Mouse (Mus musculus): ENCODE measurements around the gene Parp9.
A peak's percentile ranks its signal among the peaks of the same experiment; 100 is the strongest.
"Not testable (repeated sequence)": the region's sequence is repeated elsewhere in the genome, so short reads cannot be mapped to it uniquely, and the experiment has no call there.

The Parp9 gene

DNA sequence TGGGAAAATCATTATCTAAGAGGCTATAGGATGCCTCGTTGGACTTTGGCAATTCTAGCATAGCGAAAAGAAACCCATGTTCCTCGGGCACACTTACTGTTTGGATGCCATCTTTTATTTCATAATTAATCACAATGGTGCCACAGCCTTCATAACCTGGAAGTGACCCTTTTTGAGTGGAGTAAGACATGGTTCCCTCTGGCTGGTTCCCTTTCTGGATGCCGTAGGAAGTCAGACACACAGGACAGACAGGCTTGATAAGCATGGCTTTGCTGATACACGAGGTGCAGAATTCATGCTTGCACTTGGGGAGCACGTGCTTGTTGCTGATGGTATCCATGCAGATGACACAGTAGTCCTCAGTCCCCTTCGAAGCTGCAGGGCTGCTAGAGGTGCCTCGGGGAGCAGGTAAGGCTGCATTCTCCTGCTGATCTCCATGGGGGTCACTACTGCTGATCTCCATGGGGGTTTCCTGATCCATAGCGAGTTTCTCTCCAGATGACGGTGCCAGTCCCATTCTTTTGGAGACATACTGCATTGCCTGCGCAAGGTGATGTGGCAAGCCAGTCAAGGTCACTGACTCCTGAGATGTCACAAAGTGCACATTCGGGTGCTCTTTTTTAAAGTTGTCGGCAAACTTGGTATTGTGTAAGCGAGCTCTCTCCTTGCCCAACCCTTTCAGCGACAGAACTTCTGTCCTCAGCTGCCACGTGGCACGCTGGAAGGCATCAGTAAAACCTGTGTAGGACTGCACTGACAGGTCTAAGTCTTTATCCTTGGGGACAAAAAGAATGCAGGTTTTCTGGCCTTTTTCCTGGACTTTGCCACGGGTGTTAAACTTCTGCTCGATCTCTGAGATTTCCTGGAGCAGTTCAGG is 5.9 kb upstream of the Parp9 start:
- DNase-seq: no peak

DNA sequence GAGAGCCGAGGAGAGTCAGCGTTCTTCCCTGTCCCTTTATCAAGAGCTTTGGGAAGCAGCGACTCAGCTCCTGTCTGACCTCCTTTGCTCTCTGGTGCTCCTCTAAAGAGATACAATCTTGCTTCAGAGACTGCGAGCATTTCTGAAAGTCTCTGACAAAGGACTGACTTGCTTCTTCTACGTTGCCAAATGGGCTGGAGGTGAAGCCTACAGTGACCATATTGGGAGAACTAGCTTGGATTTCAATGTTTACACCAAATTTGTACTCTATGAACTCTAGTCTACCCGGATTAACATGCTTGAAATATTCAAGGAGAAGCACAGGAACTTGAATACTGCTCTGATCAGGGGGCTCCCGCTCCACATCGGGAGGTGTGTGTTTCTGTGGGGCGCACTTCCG is 5.1 kb upstream of the Parp9 start:
- DNase-seq: no peak

DNA sequence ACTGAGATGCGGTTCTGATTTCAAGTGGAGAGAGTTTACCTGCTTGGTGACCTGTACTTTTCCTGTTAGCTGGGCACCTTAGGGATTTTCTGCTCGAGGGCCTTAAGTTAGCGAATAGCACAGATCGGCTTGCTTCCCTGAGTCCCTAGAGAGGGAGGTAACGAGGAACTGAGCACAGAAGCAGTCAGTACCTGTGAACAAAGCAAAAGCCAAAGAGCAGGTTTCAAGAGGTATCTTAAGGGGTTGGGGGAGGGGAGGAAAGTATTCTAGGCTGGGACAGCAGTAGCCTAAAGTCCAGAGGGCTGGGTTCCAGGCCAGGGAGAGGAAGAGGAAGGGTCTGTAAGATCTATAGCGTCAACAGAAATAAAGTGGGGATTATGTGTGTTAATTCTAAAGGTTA is 991 bp downstream of the Parp9 start:
- peak; percentile 36 for DNase-seq

DNA sequence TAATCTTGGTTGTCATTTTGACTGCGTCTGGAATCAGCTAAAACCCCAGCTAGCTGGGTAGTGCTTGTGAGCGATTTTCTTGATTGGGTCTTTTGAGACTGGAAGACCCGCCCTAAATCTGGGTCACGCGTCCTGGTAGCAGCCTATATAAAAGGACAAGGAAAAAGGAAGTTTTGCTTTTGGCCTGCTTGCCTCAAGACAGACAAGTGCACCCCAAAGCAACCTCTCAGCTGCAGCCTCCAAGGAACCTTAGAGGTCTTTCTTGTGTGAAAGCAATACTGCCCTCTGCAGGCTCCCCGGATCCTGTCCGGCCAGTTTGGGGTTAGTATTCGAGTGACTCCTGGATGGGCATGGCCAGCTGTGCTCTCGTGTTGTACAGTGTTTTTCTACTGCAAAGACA is 1.4 kb downstream of the Parp9 start:
- DNase-seq: peak; percentile 79

DNA sequence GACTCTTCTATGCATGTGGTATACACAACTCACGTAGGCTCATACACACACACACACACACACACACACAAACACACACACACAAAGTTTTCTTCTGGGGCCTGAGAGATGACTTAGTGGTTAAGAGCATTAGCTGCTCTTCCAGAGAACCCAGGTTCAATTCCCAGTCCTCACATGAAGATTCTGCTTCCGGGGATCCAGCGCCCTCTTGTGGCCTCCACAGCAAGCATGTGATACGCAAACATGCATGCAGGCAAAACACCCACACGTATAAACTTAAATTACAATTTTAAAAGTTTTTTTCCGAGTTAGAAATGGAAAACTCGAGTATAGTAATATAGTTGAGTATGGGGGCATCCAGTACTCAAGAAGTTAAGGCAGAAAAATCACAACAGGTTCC is 3.1 kb downstream of the Parp9 start:
- DNase-seq: peak; percentile 30

DNA sequence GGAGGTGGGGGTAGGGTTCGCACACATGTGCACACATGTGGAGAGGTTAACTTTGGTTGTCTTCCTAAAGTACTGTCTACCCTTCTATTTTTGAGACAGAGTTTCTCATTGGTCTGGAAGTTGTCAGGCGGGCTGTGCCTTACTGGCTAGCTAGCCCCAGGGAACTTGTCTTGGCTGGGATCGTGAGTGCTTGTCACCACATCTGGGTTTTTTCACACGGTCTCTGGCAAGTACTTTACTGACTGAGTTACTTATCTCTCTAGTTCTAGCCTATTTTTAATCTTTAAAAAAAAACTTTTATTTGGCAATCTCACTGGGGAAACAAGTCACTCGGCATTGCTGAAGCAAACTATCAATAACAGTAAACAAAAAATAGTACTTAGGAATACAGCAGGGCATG is 11.0 kb downstream of the Parp9 start:
- no peak for DNase-seq

DNA sequence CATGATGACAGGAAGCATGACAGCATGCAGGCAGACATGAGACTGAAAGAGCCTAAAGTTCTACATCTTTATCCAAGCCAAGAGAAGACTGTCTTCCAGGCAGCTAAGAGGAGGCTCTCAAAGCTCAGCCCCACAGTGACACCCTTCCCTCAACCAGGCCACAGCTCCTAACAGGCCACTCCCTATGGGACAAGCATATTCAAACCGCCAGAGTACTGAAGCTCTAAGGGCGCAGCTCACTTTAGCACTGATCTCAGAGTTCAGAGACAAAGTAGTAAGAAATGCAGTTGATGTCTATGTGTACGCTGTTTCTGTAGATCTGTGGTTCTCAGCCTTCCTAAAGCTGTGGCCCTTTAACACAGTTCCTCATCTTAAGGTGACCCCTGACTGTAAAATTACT is 12.9 kb downstream of the Parp9 start:
- no peak for DNase-seq

DNA sequence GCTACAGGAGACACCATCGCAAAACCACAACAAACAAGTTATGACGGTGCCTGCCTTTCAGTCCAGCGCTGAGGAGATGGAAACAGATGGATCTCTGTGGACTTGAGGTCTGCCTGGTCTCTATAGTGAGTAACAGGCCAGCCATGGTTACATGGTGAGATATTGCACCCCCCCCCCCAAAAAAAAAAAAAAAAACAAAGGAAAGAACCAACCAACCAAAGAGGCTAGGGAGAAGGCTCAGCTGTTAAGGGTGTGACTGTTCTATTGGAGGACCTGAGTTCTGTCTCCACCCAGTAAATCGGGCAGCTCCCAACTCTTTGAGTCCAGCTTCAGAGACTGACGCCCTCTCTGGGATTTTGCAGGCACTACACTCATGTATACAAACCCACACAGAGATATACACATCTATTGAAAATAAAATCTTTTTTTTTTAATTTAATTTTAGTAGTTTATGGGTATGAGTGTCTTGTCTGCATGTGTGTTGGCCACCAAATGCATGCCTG is 14.4 kb downstream of the Parp9 start:
- no peak for DNase-seq

DNA sequence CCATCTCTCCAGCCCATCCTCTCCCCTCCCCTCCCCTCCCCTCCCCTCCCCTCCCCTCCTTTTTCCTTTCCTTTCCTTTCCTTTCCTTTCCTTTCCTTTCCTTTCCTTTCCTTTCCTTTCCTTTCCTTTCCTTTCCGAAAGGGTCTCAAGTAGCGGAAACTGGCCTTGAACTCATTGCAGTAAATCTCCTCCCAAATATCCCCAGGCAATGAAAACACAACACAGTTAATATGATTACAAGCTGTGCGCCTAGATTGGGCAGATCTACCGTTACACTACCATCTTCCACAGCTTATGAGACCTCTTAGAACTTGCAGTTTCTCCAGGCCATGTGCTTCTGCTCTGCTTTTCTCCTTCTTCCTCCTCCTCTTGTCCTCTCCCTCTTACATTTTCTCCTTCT is 27.7 kb downstream of the Parp9 start:
- DNase-seq: not testable (repeated sequence)

DNA sequence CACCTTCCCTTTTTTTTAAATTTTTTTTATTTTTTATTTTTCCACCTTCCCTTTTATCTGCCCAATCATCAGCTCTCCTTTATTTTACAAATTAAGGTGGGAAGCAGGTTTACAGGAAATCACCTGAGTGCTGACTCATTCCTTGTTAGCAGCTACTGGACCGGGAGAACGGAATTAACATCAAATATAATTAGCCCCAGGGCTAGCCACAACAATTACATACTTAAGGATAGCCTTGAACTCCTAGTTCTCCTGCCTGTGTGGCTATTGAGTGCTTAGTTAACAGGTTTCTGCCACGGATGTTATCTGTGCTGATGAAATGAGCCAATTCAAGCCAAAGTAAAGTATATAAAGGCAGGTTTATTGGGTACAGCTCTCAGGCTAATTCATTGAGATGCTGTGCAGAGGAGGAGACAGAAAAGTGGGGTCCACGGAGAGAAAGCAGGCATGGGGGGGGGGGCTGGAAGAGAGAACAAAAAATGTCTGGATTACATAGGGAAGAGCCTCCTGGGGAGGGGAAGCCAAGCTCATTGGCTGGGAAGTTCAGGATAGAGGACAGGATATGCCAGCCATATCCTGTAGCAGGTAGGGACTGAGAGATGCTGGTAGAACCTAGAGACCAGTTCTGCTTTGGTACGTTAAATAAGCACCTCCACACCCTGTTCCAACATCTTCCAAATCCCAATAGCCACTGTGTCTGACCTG is 28.3 kb downstream of the Parp9 start:
- DNase-seq: no peak

DNA sequence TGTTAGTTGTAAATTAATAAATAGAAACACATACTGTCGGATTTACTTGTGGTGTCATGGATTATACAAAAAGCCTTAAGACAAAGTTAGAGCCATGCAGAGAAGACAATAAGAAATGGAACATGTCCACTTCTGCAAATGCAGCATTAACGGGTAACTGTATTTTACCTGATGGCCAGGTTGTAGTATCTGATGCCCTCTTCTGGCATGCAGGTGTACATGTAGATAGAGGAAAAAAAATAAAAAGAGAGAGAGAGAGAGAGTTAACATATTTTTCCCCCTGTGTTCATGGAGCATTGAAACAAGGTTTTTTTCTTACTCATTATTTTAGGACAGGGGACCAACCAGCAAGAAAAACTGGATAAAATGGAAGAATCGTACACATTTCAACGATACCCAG is 29.0 kb downstream of the Parp9 start:
- no peak for DNase-seq

DNA sequence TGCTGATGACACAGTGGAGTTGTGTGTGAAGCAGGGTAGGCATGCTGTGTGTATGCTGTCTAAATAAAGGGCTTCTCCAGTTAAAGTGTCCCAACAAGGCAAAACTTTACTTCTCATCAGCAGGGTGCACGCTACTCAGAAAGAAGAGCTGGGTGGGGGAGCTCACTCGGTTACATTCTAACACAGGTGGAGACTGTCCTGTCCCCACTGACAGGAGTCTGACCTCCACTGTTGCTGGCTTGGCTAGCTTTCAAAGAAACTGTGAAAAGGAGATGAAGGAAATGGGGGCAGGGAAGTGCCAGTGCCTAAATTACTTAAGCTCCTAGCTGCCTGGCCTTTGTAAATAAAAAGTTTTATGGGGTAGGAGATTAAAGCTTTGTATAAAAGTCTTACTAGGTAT is 29.9 kb downstream of the Parp9 start:
- DNase-seq: no peak

DNA sequence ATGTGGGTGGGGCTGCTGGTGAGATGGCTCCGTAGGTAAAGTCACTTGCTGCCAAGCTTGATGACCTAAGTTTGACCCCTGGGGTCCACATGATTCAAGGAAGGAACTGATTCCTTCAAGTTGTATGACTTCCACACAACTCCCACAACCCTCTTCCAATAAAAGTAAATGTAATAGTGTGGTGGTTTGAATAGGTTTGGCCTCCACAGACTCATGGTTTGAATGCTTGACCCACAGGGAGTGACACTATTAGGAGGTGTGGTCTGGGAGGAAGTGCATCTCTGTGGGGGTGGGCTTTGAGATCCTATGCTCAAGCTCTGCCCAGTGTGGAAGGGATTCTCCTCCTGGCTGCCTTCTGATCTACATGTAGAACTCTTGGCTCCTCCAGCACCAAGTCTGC is 35.8 kb downstream of the Parp9 start:
- DNase-seq: no peak

DNA sequence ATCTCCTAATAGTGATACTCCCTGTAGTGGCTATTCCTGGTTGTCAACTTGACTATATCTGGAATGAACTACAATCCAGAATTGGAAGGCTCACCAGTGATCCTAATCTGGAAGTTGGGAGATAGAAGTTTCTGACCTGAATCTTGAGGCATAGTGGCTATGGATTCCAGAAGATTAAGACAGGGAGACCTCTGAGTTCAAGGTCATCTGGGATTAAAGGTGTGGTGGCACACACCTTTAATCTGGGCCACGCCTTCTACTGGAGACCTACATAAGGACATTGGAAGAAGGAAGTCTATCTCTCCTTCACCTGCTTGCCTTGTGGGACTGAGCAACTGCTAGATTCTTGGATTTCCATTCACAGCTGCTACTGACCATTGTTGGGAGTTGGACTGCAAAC is 40.2 kb downstream of the Parp9 start, which contains the start of gene Kpna1:
Gene Kpna1 (plus strand): TSS at position 301 of the 400 bp plus-strand sequence.
- not testable (repeated sequence) for DNase-seq

DNA sequence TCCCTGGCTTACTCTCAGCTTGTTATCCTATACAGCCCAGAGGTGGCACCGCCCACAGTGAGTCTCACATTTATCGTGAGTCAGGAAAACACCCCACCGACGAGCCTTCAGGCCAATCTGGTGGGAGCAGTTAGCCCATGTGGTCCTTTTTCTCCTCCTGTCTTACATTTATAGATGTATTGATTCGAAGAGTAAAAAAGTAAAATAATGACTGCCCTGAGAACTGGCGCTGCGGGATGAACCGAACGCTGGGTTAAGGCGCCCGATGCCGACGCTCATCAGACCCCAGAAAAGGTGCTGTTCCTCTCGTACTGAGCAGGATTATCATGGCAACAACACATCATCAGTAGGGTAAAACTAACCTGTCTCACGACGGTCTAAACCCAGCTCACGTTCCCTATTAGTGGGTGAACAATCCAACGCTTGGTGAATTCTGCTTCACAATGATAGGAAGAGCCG is 43.1 kb downstream of the Parp9 start:
- peak; percentile 92 for DNase-seq

DNA sequence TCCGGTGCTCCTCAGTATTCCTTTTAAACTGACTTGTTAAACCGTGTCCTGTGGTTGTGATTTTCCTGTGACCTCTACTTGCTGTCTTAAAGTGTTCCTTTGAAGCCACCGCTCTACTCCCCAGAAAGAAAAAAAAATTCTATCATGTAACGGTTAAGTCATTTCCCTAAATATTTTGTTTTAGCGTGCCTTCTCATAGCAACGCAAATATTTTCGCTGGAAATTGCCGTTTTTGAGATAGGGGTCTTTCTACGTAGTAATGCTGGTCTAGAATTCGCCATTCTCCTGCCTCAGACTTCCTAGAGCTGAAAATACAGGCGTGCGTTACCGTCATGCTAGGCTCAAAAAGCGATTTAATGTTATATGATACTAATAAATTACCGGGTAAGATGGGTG is 44.2 kb downstream of the Parp9 start:
- DNase-seq: no peak

DNA sequence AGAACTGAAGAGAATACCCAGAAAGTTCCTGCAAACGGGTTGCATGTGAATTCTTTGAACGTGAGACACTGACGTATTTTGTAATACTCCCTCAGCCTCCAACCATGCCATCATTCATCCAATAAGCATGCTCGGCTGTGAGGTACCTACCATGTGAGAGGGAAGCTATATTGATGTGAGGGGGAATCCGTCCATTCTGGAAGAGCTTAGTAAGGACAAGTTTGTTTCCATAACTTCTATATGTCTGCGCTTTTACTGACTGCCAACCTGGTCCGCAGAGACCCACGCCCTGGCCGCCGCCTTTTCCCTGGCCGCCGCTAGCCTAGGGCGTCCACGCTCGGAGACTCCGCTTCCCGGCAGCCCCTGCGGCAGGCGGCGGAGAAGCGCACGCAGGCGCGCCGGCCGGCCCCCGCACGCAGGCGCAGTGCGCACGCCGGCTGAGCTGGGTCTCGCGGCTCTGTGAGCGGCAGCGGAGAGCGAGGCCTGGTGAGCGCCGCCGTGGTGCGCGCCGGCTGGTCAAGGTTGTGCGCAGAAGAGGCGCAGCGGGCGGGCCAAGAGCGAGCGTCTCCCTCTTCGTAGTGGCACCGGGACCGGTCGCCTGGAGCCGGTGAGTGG is 44.7 kb downstream of the Parp9 start:
- DNase-seq: peak; percentile 95

DNA sequence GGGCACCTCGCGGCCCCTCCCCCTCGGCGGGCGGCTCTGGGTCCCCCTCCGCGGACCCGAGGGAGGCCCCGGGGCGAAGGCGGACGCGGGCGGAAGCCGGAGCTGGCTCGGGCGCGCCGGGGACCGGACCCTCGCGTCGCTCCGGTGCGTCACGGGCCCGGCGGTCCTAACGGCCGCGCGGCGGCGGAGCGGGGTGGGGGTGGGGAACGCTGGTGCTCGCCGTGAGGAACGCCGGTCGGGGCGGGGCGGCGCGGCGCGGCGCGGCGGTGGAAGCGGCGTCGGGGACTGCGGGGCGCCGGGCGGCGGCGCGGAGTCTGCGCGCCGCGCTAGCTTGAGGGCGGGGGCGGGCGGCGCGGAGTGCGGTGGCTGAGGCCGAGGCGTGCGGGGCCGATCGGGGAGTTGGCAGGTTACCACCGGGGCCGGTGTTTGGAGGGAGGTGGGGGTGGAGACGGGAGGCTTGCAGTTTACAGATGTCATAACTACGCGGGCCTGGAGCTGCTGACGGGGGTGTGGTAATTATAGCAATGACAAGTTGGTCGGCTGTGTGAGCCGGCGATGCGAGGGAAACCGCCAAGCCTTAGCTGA is 45.3 kb downstream of the Parp9 start:
- no peak for DNase-seq

DNA sequence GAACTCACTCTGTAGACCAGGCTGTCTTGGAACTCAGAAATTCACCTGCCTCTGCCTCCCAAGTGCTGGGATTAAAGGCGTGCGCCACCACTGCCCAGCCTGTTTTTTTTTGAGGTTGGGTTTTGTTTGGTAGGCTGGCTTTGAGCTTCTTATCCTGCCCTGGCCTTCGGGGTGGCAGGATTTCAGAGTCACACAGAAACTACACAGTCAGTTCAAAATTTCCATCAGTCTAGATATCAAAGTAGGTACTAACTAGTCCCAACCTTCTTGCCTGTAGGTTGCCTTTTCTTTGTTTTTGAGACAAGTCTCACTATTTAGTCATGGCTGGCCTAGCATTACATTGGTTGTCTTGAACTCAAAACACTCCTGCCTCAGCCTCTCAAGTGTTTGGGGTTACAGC is 46.2 kb downstream of the Parp9 start:
- DNase-seq: no peak

DNA sequence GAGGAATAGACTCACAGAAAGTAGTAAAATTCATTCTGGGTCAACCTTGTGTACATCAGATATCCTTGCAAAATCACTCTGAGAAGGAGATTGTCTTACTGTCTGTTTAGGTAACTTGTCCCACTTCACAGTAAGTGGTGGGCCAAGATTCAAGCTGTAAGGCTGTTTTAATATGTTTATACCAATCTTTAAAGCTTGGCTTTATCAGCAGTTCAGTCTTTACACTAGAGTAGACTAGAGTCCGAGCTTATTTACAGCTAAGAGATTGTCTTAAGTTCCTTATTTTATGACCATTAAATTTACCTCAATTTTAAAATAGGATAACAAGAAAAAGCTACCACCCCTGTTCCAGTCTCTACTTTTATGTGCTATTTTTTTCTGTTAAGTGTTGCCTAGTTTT is 49.7 kb downstream of the Parp9 start:
- DNase-seq: no peak

DNA sequence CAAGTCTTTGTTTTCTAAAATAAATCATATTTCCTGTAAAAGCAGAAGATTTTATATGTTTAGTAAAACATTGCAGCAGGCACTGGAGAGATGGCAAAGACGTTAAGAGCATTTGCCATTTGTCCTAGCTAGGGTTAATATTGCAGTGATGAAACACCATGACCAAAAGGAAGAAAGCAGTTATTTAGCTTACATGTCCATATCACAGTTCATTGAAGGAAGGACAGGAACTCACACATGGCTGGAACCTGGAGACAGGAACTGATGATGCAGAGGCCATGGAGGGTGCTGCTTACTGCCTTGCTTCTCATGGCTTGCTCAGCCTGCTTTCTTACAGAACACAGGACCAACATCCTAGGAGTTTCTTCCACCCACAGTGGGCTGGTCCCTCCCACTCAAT is 54.1 kb downstream of the Parp9 start:
- DNase-seq: no peak

DNA sequence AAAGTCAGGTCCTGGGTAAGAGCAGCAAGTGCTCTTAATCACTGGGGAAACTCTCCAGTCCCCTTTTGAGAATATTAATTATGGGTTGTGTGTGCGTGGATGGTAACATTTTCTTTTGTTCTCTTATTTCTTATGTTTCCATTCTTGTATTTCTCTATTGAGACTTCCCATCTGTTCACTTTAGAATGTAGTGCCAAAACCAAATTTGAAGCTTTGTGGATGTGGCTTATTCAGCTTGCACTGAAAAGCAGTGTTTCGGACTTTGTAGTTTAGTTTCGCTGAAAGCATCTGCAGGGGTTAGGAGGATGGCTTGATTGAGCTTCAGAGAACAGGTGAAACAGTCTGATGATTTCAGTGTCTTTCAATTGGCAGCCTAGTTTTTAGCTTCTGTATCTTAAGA is 55.0 kb downstream of the Parp9 start:
- DNase-seq: no peak

DNA sequence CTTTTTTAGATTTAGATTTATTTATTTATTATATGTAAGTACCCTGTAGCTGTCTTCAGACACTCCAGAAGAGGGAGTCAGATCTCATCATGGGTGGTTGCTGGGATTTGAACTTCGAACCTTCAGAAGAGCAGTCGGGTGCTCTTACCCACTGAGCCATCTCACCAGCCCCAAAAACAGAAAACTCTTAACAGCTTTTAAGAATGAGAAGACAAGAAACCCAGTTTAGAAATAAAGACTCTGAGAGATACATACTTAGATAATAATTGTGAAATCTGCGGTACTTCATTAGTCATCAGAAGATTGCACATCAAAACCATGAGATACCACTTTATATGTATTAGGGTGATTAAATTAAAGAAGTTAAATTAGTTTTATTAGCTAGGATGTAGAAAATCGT is 60.6 kb downstream of the Parp9 start:
- not testable (repeated sequence) for DNase-seq
